Mouse (Mus musculus) liver, embryonic 14.5 days (tissue): ENCODE measurements at regions not wholly inside any gene's neighbourhood (a gene's known extent, or its start where the extent isn't known, plus 50 kb on each side); places are given as distances from the start of the nearest gene placed in this dataset.

Source experiments
- CTCF ChIP-seq: IDR thresholded peaks from 2 replicates; pipeline ENCODE4 v1.5.1; 2016; ENCODE audit warnings: antibody characterized with exemption, low read depth, control low read depth
- EP300 ChIP-seq: IDR thresholded peaks from 2 replicates; pipeline ENCODE4 v1.6.1; 2016; ENCODE audit warnings: antibody characterized with exemption, low read depth

DNA sequence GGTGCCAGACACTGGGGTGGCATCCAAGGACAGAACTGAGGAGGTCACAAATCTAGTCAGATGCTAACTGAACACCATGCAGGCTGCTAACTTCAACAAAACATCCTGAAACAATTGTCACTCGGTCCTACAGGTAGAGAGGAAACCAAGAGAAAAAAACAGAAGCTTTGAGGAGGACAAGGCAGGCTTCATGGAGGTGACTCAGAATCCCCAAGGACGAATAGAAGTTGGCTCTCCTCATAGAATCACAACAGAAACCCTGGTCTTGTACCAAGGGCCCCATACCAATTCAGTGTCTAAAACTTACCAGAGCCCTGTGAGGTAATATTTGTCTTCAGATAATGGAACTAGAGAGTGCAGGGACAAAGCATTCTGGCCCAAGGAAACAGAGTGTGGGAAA, 206.1 kb upstream of the Tle3 start:
- TF ChIP-seq CTCF (no peak), EP300 (no peak)
